Mouse (Mus musculus): ENCODE measurements around the gene Atad1.

DNA sequence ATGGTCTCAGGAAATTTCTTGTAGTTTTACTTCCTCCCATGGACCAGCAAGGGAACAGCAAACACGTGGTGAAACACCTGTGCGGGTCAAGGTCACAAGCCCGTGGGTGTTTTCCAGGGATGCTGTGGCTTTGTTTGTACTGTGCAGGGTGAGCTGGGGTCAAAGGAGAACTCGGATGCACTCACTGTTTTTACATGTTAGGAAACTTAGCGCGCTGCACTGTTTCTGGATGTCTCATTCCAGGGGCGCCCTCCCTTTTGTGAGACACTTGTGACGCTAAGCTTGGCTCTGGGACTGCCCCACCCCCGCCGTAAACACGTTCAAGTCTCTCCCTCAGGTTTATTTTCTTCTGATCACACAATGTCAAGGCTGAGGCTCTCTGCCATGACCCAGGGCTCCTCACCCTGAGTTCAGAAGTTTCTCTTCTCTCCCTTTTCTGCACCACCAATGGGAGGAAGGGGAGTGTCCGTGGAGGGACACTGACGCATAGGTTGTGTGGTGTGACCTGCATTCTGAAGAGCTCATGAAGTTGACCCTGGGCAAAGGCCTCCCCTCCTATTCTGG is 112.7 kb downstream of the Atad1 start:
- no peak for TF ChIP-seq CTCF (IDR thresholded peaks at IDR 0.05; ENCODE audit: low read depth, low read length)
- TF ChIP-seq POLR2A (IDR thresholded peaks at IDR 0.05; ENCODE audit: borderline replicate concordance, low read depth, low read length) = no peak

Data from bone marrow macrophage, adult 2 months (primary cell).